Mouse (Mus musculus) stomach, postnatal 0 days (tissue): Measurements from ENCODE around the gene Frem2.

ENCODE experiments used
- CTCF ChIP-seq: IDR thresholded peaks from 2 replicates; pipeline ENCODE4 v1.5.1; 2016; ENCODE audit warnings: antibody characterized with exemption, low read depth, mild to moderate bottlenecking, moderate library complexity
- EP300 ChIP-seq: optimal IDR thresholded peaks from 2 replicates; pipeline ENCODE3; 2016; ENCODE audit warnings: antibody characterized with exemption

DNA sequence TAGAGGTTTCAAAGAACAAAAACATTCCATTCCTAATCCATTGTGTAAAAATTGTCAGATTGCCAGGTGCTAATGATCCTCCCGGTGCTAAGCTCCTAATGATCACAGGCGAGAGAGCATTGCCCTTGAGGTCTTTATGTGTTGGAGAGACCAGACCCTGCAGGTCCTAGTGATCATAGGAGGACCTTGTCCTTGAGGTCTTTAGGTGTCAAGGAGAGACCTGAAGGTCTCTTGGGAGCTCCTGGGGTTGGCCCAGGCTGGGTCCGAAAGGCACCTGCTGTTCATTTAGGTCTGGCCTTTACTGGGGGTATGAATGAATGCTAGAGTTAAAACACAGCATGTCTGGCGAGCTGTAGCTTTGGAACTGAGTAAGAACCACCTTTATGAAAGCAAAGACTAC, 183.0 kb downstream of the Frem2 start:
- TF ChIP-seq CTCF (no peak), EP300 (no peak)
